Mouse (Mus musculus): ENCODE results near the gene Lrrc27. TPM values are rescaled to one million over a fixed set of nuclear protein-coding genes. Genes with fewer than 3 reads are reported as not detected.

Gene Lrrc27
- polyA plus RNA-seq, 1 experiment from 2014 or later: 5.2 TPM

DNA sequence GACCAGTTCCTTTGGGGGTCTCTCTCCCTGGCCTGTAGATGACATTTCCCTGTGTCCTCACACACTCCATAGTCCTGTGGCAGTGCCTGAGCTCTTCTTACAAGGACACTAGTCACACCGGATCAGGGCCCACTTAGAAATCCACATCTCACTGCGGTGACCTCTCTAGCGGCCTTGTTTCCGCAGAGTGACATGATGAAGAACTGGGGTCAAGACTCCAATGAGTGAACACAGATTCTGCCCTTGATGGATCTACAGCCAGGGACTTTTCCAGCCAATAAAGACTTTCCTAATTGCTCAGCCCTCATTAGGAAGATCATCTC, 4.1 kb upstream of the Lrrc27 start:
- Histone ChIP-seq H3K4me3 (replicated peaks; ENCODE audit: low read length) (no peak overlapping the region), H3K36me3 (replicated peaks; ENCODE audit: control insufficient read depth, insufficient read depth) (no peaks in the 10 kb centered on the region), H3K27me3 (ENCODE audit: control insufficient read depth, insufficient read depth, low read length) (no peaks in the 10 kb centered on the region), H3K4me1 (replicated peaks; ENCODE audit: control insufficient read depth, insufficient read depth, low read length) (peaks cover 7% of the 10 kb centered on the region), H3K9me3 (ENCODE audit: control insufficient read depth, low read length) (no peaks in the 10 kb centered on the region), H3K27ac (no peak overlapping the region), H3K4me2 (replicated peaks) (no peak overlapping the region), H3K9ac (no peak overlapping the region)
- DNase-seq (ENCODE audit: low spot score): no peak
- WGBS: 90% methylated on average over 4 of the region's 4 CpGs
- no peak for ATAC-seq (ENCODE audit: low FRiP score)

GRCm38 (mm10) chr7:139211761-139212160, 1.0 kb upstream of the Lrrc27 start:
- no peak overlapping the region for H3K4me2 ChIP-seq (replicated peaks)
- no peak overlapping the region for H3K4me3 ChIP-seq (replicated peaks; ENCODE audit: low read length)
- peaks cover 11% of the 10 kb centered on the region for H3K4me1 ChIP-seq (replicated peaks; ENCODE audit: control insufficient read depth, insufficient read depth, low read length)
- H3K36me3 ChIP-seq (replicated peaks; ENCODE audit: control insufficient read depth, insufficient read depth): no peaks in the 10 kb centered on the region
- no peaks in the 10 kb centered on the region for H3K27me3 ChIP-seq (ENCODE audit: control insufficient read depth, insufficient read depth, low read length)
- H3K9me3 ChIP-seq (ENCODE audit: control insufficient read depth, low read length): no peaks in the 10 kb centered on the region
- WGBS: 90% methylated on average over 6 of the region's 6 CpGs
- no peak overlapping the region for H3K9ac ChIP-seq
- no peak for ATAC-seq (ENCODE audit: low FRiP score)
- no peak overlapping the region for H3K27ac ChIP-seq
- no peak for DNase-seq (ENCODE audit: low spot score)

DNA sequence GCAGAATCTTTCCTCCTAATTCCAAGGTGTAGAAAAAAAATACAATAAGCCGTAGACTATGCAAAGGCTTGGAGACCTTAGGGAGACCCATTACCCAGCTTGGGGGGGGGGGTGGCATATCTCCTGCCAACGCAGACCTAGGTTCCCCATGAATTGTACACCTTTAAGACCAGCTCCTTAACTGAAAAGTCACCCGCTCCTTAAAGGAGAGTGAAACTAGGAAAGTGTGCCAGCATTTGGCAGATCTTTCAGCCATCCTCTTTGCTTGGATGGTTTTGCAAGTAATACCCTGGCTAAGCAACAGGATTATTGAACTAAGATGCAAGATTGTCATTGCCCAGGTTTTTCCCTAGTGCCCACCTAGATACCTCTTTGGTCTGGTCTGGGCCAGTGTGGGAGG, 963 bp downstream of the Lrrc27 start:
- no peaks in the 10 kb centered on the region for H3K27me3 ChIP-seq (ENCODE audit: control insufficient read depth, insufficient read depth, low read length)
- no peaks in the 10 kb centered on the region for H3K36me3 ChIP-seq (replicated peaks; ENCODE audit: control insufficient read depth, insufficient read depth)
- DNase-seq (ENCODE audit: low spot score) (no peak), ATAC-seq (ENCODE audit: low FRiP score) (peak; percentile 2; the same call in 1 of the 2 replicates)
- peak overlapping the region; percentile 55 for H3K4me3 ChIP-seq (replicated peaks; ENCODE audit: low read length)
- H3K4me1 ChIP-seq (replicated peaks; ENCODE audit: control insufficient read depth, insufficient read depth, low read length): peaks cover 11% of the 10 kb centered on the region
- 68% methylated on average over 3 of the region's 3 CpGs for WGBS
- peak overlapping the region; percentile 66; the same call in 1 of the 2 replicates for H3K27ac ChIP-seq
- no peaks in the 10 kb centered on the region for H3K9me3 ChIP-seq (ENCODE audit: control insufficient read depth, low read length)
- H3K4me2 ChIP-seq (replicated peaks): peak overlapping the region; percentile 60
- peak overlapping the region; percentile 59 for H3K9ac ChIP-seq

- ATAC-seq (ENCODE audit: low FRiP score): no peak
- Histone ChIP-seq H3K36me3 (replicated peaks; ENCODE audit: control insufficient read depth, insufficient read depth) (no peaks in the 10 kb centered on the region), H3K27me3 (ENCODE audit: control insufficient read depth, insufficient read depth, low read length) (no peaks in the 10 kb centered on the region), H3K9me3 (ENCODE audit: control insufficient read depth, low read length) (no peaks in the 10 kb centered on the region), H3K4me2 (replicated peaks) (no peak overlapping the region), H3K9ac (no peak overlapping the region), H3K4me1 (replicated peaks; ENCODE audit: control insufficient read depth, insufficient read depth, low read length) (peaks cover 11% of the 10 kb centered on the region), H3K4me3 (replicated peaks; ENCODE audit: low read length) (no peak overlapping the region), H3K27ac (no peak overlapping the region)
- no peak for DNase-seq (ENCODE audit: low spot score)
- 87% methylated on average over 3 of the region's 3 CpGs for WGBS
Measured at GRCm38 (mm10) chr7:139214160-139214559, 1.4 kb downstream of the Lrrc27 start.

DNA sequence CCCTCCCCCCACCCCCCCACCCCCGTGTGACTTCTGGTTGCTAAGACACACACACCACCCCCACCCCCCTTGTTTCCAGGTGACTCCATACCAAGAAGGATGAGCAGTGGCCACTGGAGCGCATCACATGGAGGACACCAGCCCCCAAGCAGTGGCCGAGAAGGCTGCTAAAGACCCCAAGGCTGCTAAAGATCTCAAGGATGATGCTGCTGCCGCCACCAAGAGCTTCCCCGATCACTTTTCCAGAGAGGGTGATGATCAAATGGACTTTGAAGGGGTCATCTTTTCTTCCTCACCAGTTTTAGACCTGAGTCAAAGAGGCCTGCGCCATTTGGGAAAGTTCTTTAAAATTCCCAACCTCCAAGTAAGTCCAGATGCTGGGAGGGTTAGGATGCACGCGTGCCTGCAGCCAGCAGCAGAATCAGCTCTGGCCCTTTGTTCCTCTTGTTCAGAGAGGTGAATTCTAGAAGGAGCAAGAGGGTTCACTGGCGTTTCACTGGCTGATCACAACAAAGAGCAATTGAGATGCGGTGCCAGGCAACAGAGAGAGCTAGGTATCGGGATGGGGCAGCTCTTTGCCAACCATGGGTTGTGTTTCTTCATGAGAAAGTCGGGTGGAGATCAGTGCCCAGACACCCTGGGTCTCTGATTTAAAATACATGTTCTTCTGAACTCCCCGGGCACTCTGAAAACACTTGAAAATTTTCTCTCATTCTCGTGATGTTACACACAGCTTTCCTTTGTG, 2.0 kb downstream of the Lrrc27 start:
- H3K4me2 ChIP-seq (replicated peaks): no peak overlapping the region
- WGBS: 77% methylated on average over 14 of the region's 14 CpGs
- H3K4me1 ChIP-seq (replicated peaks; ENCODE audit: control insufficient read depth, insufficient read depth, low read length): peaks cover 11% of the 10 kb centered on the region
- H3K27me3 ChIP-seq (ENCODE audit: control insufficient read depth, insufficient read depth, low read length): no peaks in the 10 kb centered on the region
- no peak overlapping the region for H3K4me3 ChIP-seq (replicated peaks; ENCODE audit: low read length)
- no peaks in the 10 kb centered on the region for H3K36me3 ChIP-seq (replicated peaks; ENCODE audit: control insufficient read depth, insufficient read depth)
- DNase-seq (ENCODE audit: low spot score) (no peak), ATAC-seq (ENCODE audit: low FRiP score) (no peak)
- no peak overlapping the region for H3K9ac ChIP-seq
- no peaks in the 10 kb centered on the region for H3K9me3 ChIP-seq (ENCODE audit: control insufficient read depth, low read length)
- no peak overlapping the region for H3K27ac ChIP-seq

- WGBS: 87% methylated on average over 1 of the region's 1 CpGs
- Histone ChIP-seq H3K4me2 (replicated peaks) (no peak overlapping the region), H3K27me3 (ENCODE audit: control insufficient read depth, insufficient read depth, low read length) (no peaks in the 10 kb centered on the region), H3K36me3 (replicated peaks; ENCODE audit: control insufficient read depth, insufficient read depth) (no peaks in the 10 kb centered on the region), H3K4me1 (replicated peaks; ENCODE audit: control insufficient read depth, insufficient read depth, low read length) (peaks cover 11% of the 10 kb centered on the region), H3K27ac (no peak overlapping the region), H3K9ac (no peak overlapping the region), H3K9me3 (ENCODE audit: control insufficient read depth, low read length) (no peaks in the 10 kb centered on the region), H3K4me3 (replicated peaks; ENCODE audit: low read length) (no peak overlapping the region)
- DNase-seq (ENCODE audit: low spot score): no peak
- no peak for ATAC-seq (ENCODE audit: low FRiP score)
Measured at GRCm38 (mm10) chr7:139215516-139215915, 2.7 kb downstream of the Lrrc27 start.

DNA sequence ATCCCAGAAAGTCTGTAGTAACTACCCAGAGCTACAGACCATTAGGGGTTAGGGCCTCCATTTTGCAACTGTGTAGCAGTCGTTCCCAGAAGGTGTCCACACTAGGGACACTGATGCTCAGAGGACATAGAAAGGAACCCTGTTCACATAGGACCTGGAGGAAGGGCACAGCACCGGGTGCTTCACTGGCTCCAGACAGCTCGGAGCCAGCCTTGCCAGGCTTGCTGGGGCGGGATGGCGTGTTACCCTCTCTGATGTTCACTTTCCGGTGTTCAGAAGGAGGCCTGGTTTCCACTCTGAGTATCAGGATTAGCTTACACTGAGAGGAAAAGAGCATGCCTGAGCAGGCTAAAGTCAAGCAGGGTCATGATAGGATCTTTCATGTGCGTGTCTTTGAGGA, 3.2 kb downstream of the Lrrc27 start:
- Histone ChIP-seq H3K27ac (no peak overlapping the region), H3K4me1 (replicated peaks; ENCODE audit: control insufficient read depth, insufficient read depth, low read length) (peaks cover 11% of the 10 kb centered on the region), H3K4me2 (replicated peaks) (no peak overlapping the region), H3K4me3 (replicated peaks; ENCODE audit: low read length) (no peak overlapping the region), H3K9me3 (ENCODE audit: control insufficient read depth, low read length) (no peaks in the 10 kb centered on the region), H3K9ac (no peak overlapping the region), H3K27me3 (ENCODE audit: control insufficient read depth, insufficient read depth, low read length) (no peaks in the 10 kb centered on the region), H3K36me3 (replicated peaks; ENCODE audit: control insufficient read depth, insufficient read depth) (no peaks in the 10 kb centered on the region)
- 92% methylated on average over 7 of the region's 7 CpGs for WGBS
- ATAC-seq (ENCODE audit: low FRiP score) (no peak), DNase-seq (ENCODE audit: low spot score) (no peak)

DNA sequence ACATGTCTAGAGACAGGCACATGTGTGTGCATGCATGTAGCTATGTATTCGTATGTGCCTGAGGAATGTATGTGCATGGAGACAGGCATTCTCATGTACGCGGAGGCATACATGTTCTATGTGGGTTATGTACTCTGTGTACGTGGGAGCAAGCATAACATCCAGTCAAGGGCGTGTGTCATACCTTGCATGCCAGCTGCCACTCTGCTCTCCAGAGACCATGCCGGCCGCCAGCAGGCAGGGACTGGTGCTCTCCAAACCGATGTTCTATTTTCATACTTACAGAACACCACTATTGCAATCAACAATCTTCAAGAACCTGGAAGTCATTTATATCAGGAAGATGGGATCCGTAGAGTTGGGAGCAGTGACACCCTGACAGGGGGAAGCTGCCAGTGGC, 3.7 kb downstream of the Lrrc27 start:
- no peak overlapping the region for H3K4me3 ChIP-seq (replicated peaks; ENCODE audit: low read length)
- no peaks in the 10 kb centered on the region for H3K9me3 ChIP-seq (ENCODE audit: control insufficient read depth, low read length)
- peaks cover 11% of the 10 kb centered on the region for H3K4me1 ChIP-seq (replicated peaks; ENCODE audit: control insufficient read depth, insufficient read depth, low read length)
- H3K4me2 ChIP-seq (replicated peaks): no peak overlapping the region
- DNase-seq (ENCODE audit: low spot score) (no peak), ATAC-seq (ENCODE audit: low FRiP score) (no peak)
- no peaks in the 10 kb centered on the region for H3K27me3 ChIP-seq (ENCODE audit: control insufficient read depth, insufficient read depth, low read length)
- H3K9ac ChIP-seq: no peak overlapping the region
- no peaks in the 10 kb centered on the region for H3K36me3 ChIP-seq (replicated peaks; ENCODE audit: control insufficient read depth, insufficient read depth)
- H3K27ac ChIP-seq: no peak overlapping the region
- WGBS: 92% methylated on average over 9 of the region's 9 CpGs

- DNase-seq (ENCODE audit: low spot score) (no peak), ATAC-seq (ENCODE audit: low FRiP score) (no peak)
- no peak overlapping the region for H3K9ac ChIP-seq
- no peaks in the 10 kb centered on the region for H3K9me3 ChIP-seq (ENCODE audit: control insufficient read depth, low read length)
- H3K27ac ChIP-seq: no peak overlapping the region
- H3K36me3 ChIP-seq (replicated peaks; ENCODE audit: control insufficient read depth, insufficient read depth): no peaks in the 10 kb centered on the region
- 87% methylated on average over 7 of the region's 7 CpGs for WGBS
- H3K4me1 ChIP-seq (replicated peaks; ENCODE audit: control insufficient read depth, insufficient read depth, low read length): peaks cover 11% of the 10 kb centered on the region
- no peak overlapping the region for H3K4me2 ChIP-seq (replicated peaks)
- no peaks in the 10 kb centered on the region for H3K27me3 ChIP-seq (ENCODE audit: control insufficient read depth, insufficient read depth, low read length)
- H3K4me3 ChIP-seq (replicated peaks; ENCODE audit: low read length): no peak overlapping the region
Measured at GRCm38 (mm10) chr7:139217046-139217445, 4.3 kb downstream of the Lrrc27 start.

Measured in hindbrain, embryonic 14.5 days (tissue).